Mouse (Mus musculus) G1E-ER4 (cell line): ENCODE data around the gene Cdc6. TPM values are rescaled to one million over a fixed set of nuclear protein-coding genes. Genes with fewer than 3 reads are reported as not detected.
A peak's percentile ranks its signal among the peaks of the same experiment; 100 is the strongest.

ENCODE experiments used
- GATA1 ChIP-seq: IDR thresholded peaks from one replicate; pipeline ENCODE4 v1.8.0; 2012; ENCODE audit warnings: low read length, inconsistent platforms
- polyA plus RNA-seq: library from polyadenylated mRNA; stranded (reverse); fragments of >175 nt; gene quantifications from 2 replicates; pipeline ENCODE4 v1.2.3, GENCODE M21; 2012

Cdc6 gene
- polyA plus RNA-seq, 1 experiment = 2.4 TPM

DNA sequence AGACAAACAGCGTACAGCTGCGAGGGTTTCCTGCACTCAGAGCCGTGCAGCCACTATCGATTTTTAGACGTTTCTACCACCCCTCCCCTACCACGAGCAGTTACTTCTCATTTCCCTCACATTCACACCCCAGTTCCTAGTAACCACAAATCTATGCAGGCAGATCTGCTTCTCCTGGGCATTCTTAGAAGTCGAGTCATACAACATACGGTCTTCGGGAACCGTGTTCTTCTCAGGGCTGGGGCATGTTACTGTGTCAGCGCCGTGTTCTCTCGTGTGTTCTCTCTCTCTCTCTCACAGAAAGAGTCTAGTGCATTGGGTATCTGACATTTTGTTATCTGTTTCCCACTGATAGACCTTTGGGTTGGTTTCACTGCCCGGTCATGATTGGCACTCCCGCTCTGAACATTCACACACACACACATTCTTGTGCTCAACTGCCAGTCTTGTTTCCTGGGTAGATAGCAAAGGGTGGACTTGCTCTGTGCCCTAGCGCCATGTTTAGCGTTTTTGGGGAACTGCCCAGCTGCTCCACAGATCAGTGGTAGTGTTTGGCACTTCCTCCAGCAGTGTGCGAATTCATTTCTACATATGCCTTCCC is 40.5 kb downstream of the Cdc6 start:
- peak; percentile 16 for TF ChIP-seq GATA1

DNA sequence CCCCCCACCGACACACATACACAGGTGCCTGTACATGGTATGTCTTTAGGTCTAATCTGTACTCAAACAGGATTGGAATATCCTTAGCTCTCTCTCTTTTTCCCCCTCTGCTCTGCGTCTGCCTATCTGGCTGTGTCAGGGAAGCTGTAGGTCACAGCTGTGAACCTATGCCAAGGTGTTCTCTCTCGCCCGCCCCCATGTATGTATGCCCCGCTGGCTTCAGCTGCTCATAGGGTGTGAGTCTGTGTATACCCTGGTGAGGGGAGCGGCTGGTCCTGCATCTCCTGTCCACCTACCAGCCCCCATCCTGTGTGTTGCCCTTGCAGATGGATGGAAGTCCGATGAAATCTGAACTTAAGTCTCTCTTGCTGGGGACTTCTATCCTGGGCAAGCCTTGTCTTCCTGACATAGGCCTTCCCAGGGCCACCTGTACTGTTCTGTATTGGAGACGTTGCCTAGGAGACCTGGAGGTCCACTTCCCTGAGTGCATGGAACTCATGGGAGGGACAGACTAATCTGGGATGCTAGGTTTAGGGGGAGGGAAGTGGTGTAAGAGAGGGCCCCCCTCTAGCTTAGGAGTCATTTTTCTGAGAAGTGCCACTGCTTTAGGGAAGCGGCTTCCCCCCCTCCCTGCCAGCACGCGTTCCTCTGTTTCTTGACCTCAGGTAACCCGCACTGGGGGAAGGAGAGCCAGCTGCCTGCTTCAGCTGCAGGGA is 41.8 kb downstream of the Cdc6 start:
- TF ChIP-seq GATA1 = no peak

DNA sequence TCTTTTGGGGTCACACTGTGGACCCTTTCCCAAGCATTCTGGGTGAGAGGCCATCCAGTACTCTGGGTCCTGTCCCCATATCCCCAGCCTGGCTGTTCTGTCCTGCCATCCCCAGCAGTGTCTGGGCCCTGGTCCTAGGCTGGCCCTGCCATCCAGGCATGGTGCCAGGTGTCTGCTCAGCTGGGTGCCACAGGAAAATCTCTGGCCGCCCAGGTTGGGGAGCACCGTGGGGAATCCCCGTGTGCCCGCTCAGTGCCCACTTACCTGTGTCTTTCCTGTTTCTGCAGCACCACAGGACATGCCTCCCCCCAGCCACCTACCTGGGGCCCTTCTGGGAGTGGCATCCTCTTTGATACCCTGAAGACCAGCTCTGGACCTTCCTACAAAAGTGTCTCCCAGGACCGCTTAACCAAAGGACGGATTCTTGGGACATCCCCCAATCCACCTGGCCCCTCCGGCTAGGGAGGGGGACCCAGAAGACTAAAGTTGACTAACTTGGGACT is 42.4 kb downstream of the Cdc6 start:
- TF ChIP-seq GATA1 = no peak

DNA sequence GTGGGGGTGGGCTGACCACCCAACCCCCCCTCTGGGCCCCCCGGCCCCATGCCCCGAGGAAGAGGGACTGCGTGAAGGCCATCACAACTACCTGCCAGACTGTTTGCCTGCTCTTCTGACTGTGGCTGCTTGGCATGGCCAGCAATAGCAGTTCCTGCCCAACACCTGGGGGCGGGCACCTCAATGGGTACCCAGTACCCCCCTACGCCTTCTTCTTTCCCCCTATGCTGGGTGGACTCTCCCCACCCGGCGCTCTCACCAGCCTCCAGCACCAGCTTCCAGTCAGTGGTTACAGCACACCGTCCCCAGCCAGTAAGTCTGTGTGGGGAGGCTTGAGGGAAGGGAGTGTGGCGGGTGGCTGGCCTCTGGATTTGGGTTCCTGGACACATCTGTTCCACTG is 42.9 kb downstream of the Cdc6 start:
- no peak for TF ChIP-seq GATA1

DNA sequence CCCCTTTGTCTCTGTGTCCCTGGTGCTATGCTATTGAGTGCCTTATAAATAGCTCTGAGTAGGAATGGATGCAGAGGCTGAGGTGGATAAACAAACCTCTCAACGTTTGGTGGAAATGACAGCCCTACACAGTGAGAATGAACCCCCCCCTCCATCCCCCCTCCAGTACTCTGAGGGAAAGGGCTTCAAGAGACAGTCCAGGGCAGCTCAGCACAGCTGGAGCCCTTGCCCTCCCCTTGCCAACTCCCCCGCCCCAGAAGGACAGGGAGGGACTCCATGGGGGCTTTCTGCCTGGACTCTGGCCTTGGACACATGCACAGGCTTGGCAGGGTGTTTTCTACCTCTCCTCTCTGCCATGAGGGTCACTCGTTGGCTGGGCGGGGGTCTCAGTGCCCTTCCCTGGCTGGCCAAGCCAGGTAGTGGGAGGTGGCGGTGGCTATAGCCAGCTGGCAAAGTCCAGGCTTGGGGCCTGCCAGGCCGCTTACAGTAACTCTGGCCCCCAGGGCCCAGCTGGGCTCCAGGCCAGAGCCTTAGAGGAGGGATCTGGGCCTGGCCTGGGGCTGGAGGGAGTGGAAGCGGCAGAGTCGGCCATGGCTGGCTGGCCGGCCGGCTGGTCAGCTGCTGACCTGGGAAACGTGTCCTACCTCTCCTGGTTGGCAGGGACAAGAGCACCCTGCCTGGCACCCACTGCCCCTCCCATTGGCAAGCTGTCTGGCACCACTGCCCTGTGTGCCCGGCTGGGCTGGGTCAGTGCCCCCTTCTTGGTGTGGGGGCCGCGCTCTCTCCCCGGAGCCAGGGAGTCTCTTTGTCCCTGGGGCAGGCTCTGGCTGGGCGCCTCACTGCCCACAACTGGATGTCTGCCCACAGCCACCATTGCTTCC is 43.7 kb downstream of the Cdc6 start:
- no peak for TF ChIP-seq GATA1

DNA sequence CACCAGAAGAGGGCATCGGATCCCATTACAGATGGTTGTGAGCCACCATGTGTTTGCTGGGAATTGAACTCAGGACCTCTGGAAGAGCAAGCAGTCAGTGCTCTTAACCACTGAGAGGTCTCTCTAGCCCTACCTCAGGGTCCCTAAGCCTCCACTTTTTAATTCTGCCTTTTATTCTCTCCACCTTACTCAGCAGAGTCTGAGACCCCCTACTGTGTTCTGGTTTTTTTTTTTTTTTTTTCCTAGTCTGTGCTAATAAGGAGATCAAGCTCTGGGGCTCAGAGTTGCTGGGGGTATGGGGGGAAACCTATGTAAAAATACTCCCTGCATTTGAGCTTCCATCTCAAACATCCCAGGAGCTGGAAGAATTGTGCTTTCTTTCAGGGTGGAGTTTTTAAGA is 44.5 kb downstream of the Cdc6 start:
- TF ChIP-seq GATA1 = no peak

DNA sequence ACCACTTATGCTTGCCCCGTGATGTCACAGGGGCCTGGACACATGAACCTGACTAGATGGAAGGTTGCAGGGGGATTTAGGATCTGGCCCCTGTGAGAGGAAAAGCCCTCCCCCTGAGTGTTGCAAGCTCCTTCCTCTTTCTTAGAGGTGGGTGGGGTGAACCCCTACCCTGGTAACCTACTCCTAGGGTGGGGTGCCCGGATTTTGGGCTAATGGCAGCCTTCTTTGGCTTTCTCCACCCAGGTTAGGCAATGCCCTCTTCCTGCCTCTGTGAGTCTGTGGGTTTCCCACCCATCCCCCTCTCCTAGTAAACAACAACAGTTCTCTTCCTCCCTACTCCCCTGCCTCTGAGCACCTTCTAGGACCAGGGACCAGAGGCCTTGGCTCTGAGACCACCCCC is 45.1 kb downstream of the Cdc6 start:
- TF ChIP-seq GATA1 = no peak

DNA sequence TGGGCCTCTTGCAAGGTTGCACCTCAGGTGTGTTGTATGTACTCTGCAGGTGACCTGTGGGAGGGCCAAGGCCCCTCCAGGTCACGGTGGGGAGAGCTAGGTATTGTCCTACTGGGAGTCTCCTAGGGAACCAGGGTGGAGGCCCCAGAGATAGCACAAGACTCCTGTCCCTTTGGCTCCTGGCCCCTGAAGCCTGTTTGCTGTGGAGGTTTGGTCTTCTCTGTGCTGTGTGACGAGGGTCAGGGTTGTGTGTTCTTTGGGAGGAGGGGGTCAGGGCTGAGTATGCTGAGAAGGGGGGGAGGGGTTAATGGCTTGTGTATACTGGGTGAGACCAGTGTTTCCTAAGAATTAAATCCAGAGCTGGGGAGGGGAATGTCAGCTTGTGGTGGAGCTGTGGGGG is 45.8 kb downstream of the Cdc6 start:
- no peak for TF ChIP-seq GATA1

DNA sequence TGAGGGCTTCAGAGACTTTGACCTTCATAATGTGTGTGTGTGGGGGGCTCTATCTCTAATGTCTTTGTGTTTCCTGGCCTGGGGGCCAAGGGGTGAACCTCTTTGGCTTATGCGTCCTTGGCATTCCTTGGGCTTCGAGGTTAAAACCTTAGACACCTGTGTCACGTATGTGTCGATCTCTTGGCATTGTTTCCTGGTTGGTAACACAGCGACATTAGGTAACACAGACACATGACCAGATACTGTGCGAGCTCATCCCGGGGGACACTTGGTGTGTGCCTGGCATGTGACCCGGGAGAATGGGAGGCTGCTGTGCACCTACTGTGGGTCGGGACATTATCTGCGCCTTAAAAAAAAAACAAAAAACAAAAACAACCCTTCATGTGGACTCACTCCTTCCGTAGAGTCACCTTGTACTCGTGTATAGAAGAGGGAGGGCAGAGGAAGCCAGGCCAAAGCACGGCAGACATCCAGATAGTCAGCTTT is 46.3 kb downstream of the Cdc6 start:
- no peak for TF ChIP-seq GATA1

DNA sequence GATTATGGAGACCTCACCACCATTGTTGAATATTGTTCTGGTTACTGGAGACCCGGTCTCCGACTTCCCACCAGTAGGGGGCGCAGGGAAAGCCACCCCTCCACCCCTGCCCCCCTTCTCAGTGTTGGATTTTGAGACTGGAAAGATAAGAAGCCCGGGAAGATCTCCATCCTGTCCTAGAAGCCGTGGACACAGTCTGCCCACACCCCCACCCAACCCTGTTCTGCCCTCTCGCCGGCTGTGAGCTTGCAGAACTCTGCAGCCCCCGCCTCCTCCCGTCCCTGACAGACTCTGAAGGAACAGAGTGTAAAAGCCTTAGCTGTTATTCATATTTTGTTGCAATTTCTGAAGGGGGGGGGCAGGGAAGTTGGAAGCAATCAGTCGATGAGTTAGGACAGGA is 46.8 kb downstream of the Cdc6 start:
- no peak for TF ChIP-seq GATA1

DNA sequence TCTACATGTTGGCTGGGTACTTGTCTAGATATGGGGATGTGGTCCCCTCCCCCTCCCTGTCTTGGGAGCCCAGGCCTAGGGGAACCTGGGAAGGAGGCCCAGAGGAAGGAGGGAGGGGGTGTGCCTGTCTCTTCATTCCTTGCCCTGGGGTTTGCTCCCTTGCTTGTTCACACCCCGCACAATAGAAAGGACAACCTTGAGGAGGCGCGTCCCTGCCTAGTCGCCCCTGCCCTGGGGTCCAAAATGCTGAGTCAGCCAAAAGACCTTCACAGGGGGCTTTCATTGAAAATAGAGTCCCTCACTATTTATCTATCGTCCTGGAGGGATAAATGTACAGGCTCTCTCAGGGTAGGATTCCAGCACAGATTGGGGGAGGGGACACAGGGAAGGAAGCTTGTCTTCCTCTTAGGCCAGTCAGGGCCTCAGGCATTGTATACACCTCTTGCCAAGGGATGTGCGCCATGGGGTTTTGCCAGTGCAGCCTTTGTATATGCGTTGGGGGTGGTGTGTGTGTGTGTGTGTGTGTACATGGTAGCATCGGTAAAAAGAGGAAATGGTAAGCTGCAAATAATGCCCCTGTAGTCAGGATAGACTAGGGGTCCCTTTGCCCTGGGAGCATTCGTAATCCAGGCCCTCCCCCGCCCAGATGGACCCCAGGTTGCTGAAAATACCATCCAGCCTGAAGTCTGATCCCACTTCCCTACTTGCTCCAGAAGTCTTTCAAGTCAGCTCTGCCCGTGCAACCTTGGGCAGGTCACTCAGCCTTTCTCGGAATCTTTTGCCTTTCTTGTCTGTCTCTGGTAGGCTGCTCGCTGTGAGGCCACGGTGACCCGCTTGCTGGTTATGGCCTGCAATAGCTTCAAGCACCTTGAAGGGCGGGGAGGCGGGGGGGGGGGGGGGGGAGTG is 47.5 kb downstream of the Cdc6 start:
- TF ChIP-seq GATA1 = no peak

DNA sequence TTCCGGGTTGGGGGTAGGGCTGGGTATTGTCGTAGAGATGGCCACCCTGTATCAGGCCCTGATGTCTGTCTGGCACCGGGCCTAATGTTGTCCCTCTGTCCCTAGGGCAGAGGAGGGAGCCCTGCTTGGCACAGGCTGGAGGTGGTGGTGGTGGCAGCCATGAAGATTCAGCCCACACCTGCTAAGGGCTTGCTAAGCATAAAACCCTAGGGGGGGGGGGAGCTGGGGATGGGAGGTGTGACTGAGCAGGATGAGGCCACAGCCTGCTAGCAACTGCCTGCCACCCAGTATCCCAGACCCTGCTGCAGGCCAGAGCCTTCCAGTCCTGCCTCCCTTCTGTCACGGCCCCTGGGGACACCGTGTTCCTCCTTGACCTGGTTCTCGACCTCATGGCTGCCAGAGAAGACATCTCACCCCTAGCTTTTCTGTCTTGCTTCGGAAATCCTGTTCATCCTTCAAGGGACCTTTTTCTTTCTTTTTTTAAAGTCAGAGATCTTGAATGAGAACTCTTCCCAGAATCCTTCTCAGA is 48.2 kb downstream of the Cdc6 start:
- TF ChIP-seq GATA1 = no peak

DNA sequence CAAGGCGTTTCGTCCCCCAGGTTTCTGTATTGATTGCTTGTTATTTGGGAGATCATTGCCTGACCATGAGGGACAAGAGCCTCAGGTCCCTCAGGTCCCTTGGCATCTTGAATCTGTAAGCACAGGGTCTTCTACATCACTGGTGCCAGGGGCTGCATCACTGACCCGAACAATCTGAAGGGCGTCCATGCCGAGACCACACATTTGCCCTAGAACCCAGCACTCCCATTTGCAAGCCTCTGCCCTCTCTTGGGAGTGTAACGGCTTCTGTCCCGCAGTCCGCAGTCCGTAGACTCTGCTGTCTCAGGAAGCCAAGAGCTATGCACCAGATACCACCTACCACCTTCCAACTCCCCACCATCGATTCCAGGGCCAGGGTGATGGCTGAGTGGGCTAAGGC is 48.7 kb downstream of the Cdc6 start:
- TF ChIP-seq GATA1 = no peak

DNA sequence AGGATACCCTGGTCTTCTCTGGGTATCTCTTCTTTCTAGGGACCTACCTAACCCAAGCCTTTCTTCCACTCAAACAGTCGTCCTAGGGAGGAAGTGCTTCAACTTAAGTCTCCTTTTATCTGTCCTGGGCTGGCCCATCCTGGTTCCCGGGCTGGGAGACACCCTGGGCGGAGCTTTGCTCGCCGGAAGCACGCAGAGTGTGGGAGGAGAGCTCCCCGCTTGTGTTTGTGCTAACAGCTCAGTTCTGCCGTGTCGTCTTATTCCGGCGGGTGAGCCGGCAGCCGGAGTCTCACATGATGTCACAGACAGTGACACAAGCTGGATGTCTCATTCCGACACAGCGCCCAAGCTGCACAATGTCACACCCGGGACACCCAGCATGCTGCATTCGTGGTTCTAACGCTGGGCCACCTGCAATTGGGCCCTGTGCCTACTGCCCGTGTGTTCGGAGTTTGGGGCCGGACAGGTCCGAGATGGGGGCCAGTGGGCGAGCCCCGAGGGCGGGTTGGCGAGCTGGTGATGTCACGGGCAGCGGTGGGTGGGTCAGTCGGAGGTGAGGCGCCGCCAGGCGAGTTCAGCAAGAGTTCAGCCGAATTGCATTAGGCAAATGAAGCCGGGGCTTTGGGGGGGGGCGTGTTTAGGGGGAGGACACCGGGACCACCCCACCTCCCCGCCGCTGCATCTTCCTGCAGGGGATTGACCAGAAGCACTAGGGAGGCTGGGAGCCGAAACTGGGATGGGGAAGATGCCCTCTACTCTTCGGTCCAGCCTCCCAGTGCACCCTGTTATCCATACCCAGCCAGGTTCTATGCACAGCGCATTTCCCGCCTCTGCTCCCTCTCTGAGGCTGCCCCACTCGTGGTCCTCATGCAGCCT is 52.1 kb downstream of the Cdc6 start:
- TF ChIP-seq GATA1 = no peak
